Mouse (Mus musculus) myocyte (in vitro differentiated cells): Measurements from ENCODE around the gene Sdhb. TPM values are rescaled to one million over a fixed set of nuclear protein-coding genes. Genes with fewer than 3 reads are reported as not detected.

ENCODE experiments used
- H3K27me3 ChIP-seq: one replicate; pipeline ENCODE4 v1.6.1; 2011; ENCODE audit not compliant: control insufficient read depth, insufficient read depth, insufficient read length
- H3K36me3 ChIP-seq: one replicate; pipeline ENCODE4 v1.6.1; 2011; ENCODE audit not compliant: control insufficient read depth, insufficient read depth
- H3K4me2 ChIP-seq: one replicate; pipeline ENCODE4 v1.6.1; 2011; ENCODE audit warnings: low read depth, control low read depth
- H3K4me3 ChIP-seq: one replicate; pipeline ENCODE4 v1.5.1; 2011; ENCODE audit warnings: mild to moderate bottlenecking, control low read depth, moderate library complexity
- H3K79me2 ChIP-seq: one replicate; pipeline ENCODE4 v1.6.1; 2011; ENCODE audit not compliant: control insufficient read depth, insufficient read depth
- H3ac ChIP-seq: one replicate; pipeline ENCODE4 v1.6.1; 2011; ENCODE audit not compliant: control insufficient read depth, insufficient read length
- CEBPB ChIP-seq: IDR thresholded peaks from 2 replicates; pipeline ENCODE4 v1.6.1; 2011; ENCODE audit warnings: mild to moderate bottlenecking, moderate library complexity; ENCODE audit not compliant: poor library complexity, insufficient read depth, severe bottlenecking
- E2F4 ChIP-seq: IDR thresholded peaks from one replicate; pipeline ENCODE4 v1.6.1; 2011; ENCODE audit warnings: mild to moderate bottlenecking, control low read depth, moderate library complexity; ENCODE audit not compliant: insufficient read depth
- MAX ChIP-seq: IDR thresholded peaks from one replicate; pipeline ENCODE4 v1.6.1; 2011; ENCODE audit warnings: low read depth, mild to moderate bottlenecking, control low read depth
- MYOD1 ChIP-seq, 3 experiments: IDR thresholded peaks; one replicate each; pipeline ENCODE4 v1.6.1; 2011; ENCODE audit warnings: control low read depth in 2 of 3, low read depth in 2 of 3, mild to moderate bottlenecking in 2 of 3, moderate library complexity in 1 of 3; ENCODE audit not compliant: insufficient read length in 2 of 3, control insufficient read depth in 1 of 3
- MYOG ChIP-seq, 3 experiments: IDR thresholded peaks; one replicate each; pipeline ENCODE4 v1.6.1; 2011; ENCODE audit warnings: control low read depth in 2 of 3, low read depth in 2 of 3, mild to moderate bottlenecking in 2 of 3; ENCODE audit not compliant: insufficient read length in 2 of 3, control insufficient read depth in 1 of 3, insufficient read depth in 1 of 3
- POLR2A ChIP-seq: IDR thresholded peaks from one replicate; pipeline ENCODE4 v1.6.1; 2011; ENCODE audit warnings: low read depth, mild to moderate bottlenecking, control low read depth, moderate library complexity; ENCODE audit not compliant: insufficient read length
- POLR2AphosphoS2 ChIP-seq: IDR thresholded peaks from one replicate; pipeline ENCODE4 v1.6.1; 2011; ENCODE audit warnings: low read depth, control low read depth; ENCODE audit not compliant: insufficient read length
- REST ChIP-seq: IDR thresholded peaks from one replicate; pipeline ENCODE4 v1.6.1; 2011; ENCODE audit warnings: mild to moderate bottlenecking, control low read depth, moderate library complexity; ENCODE audit not compliant: insufficient read depth, insufficient read length
- SRF ChIP-seq: IDR thresholded peaks from one replicate; pipeline ENCODE4 v1.6.1; 2011; ENCODE audit warnings: low read depth; ENCODE audit not compliant: control insufficient read depth, insufficient read length
- TCF12 ChIP-seq: IDR thresholded peaks from one replicate; pipeline ENCODE4 v1.6.1; 2011; ENCODE audit warnings: mild to moderate bottlenecking, control low read depth; ENCODE audit not compliant: poor library complexity, insufficient read depth, severe bottlenecking
- TCF3 ChIP-seq: IDR thresholded peaks from one replicate; pipeline ENCODE4 v1.6.1; 2011; ENCODE audit warnings: low read depth, control low read depth; ENCODE audit not compliant: insufficient read length
- USF1 ChIP-seq: IDR thresholded peaks from one replicate; pipeline ENCODE4 v1.6.1; 2011; ENCODE audit warnings: low read depth, mild to moderate bottlenecking, control low read depth, moderate library complexity
- polyA plus RNA-seq: library from polyadenylated mRNA; unstranded; fragments of >200 nt; fragmentation: generic; extraction: Trizol; gene quantifications from one replicate; pipeline ENCODE4 v1.2.1, GENCODE M21; 2012; ENCODE audit warnings: missing spikeins

The Sdhb gene
- polyA plus RNA-seq, 1 experiment: 421 TPM

DNA sequence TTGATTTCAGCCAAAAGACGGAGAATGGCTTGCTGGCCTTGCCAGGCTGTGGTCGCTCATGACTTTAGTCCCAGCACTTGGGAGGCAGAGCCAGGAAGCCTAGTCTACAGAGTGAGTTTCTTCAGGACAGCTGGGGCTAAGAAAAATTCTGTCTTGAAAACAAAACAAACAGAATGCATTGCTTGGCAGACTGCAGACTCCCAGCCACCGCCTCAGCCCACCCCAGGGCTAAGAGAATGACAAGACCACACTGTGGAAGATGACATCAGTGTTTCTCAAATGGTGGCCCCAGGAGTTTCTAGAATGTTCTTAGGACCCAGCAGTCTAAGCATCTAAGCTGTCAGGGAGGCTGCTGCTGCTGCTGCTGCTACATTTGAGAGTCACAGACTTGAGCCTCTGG, 45.8 kb upstream of the Sdhb start:
- H3K4me3 ChIP-seq: no peak overlapping the region
- no peak overlapping the region for H3ac ChIP-seq
- H3K36me3 ChIP-seq: no peaks in the 10 kb centered on the region
- peaks cover 29% of the 10 kb centered on the region for H3K27me3 ChIP-seq
- no peak overlapping the region for H3K4me2 ChIP-seq
- no peak for TF ChIP-seq MAX
- H3K79me2 ChIP-seq: no peaks in the 10 kb centered on the region

- Histone ChIP-seq H3K4me2 (no peak overlapping the region), H3K36me3 (no peaks in the 10 kb centered on the region), H3ac (no peak overlapping the region), H3K4me3 (no peak overlapping the region), H3K79me2 (no peaks in the 10 kb centered on the region), H3K27me3 (peaks cover 35% of the 10 kb centered on the region)
- no peak for TF ChIP-seq TCF12
- no peak for TF ChIP-seq MYOG (IDR thresholded peaks at IDR 0.05; ENCODE audit: control insufficient read depth in 1 of 3, insufficient read depth in 1 of 3, insufficient read length in 2 of 3, low read depth in 2 of 3)
- TF ChIP-seq TCF3: no peak
These were observed 44.7 kb upstream of the Sdhb start for GRCm38 (mm10) chr4:140916296-140916695.

- Histone ChIP-seq H3K36me3 (no peaks in the 10 kb centered on the region), H3K4me2 (no peak overlapping the region), H3K79me2 (no peaks in the 10 kb centered on the region), H3K27me3 (peaks cover 37% of the 10 kb centered on the region), H3K4me3 (no peak overlapping the region), H3ac (no peak overlapping the region)
- TF ChIP-seq USF1 (no peak), POLR2AphosphoS2 (no peak), REST (no peak), MAX (no peak), POLR2A (no peak), MYOD1 (IDR thresholded peaks at IDR 0.05; ENCODE audit: control insufficient read depth in 1 of 3, insufficient read length in 2 of 3, low read depth in 2 of 3) (no peak), SRF (no peak), TCF3 (no peak), CEBPB (no peak), TCF12 (no peak)
These were observed 43.6 kb upstream of the Sdhb start for GRCm38 (mm10) chr4:140917451-140917850.

DNA sequence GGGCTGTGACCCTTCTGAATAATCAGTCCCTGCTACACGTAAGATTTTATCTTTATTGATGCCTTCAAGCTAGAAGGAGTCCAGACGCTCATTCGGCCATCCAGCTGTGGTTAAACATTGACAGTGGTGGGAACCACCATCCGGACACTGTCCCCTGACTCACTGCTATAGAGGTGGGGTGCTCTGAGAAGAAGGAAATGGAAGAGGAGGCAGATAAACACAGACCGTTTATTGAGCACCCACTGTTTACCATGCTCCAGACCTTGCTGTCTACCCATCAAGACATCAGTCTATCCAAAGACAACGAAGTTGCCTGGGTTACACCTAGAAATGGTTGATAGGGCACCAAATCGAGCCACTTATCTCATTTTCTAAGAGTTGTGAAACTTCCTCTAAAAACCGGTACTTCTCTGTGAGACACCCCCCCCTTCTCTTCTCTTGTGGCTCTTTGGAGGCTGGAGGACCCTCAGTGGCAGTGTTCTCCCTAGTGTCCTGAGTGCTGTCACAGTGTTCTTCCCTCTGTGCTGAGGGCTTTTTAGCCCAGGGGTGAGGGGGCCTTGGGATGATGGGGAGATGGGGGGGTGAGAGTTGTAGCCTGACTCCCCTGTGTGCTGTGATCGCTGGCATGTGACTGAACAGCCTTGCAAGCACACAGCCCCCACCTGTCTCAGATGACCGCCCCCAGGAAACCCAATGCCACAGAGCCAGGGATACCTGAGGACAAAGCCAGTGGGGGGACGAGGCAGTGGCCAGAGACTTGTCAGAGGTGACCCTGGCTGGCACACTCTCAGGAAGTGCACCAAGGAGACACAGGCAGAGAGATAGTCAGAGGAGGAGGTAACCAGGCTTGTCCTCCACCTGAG, 40.8 kb upstream of the Sdhb start:
- Histone ChIP-seq H3K4me3 (no peak overlapping the region), H3ac (no peak overlapping the region), H3K36me3 (no peaks in the 10 kb centered on the region), H3K27me3 (peaks cover 25% of the 10 kb centered on the region), H3K4me2 (no peak overlapping the region), H3K79me2 (no peaks in the 10 kb centered on the region)
- no peak for TF ChIP-seq MAX
- TF ChIP-seq REST: no peak
- TF ChIP-seq CEBPB: no peak
- no peak for TF ChIP-seq TCF12
- no peak for TF ChIP-seq TCF3
- no peak for TF ChIP-seq SRF
- no peak for TF ChIP-seq USF1
- no peak for TF ChIP-seq MYOG (IDR thresholded peaks at IDR 0.05; ENCODE audit: control insufficient read depth in 1 of 3, insufficient read depth in 1 of 3, insufficient read length in 2 of 3, low read depth in 2 of 3)
- TF ChIP-seq E2F4: no peak
- no peak for TF ChIP-seq POLR2A
- no peak for TF ChIP-seq MYOD1 (IDR thresholded peaks at IDR 0.05; ENCODE audit: control insufficient read depth in 1 of 3, insufficient read length in 2 of 3, low read depth in 2 of 3)
- no peak for TF ChIP-seq POLR2AphosphoS2

GRCm38 (mm10) chr4:140922508-140922907, 38.5 kb upstream of the Sdhb start:
- H3K27me3 ChIP-seq: peaks cover 22% of the 10 kb centered on the region
- no peak overlapping the region for H3K4me2 ChIP-seq
- no peak overlapping the region for H3ac ChIP-seq
- H3K36me3 ChIP-seq: no peaks in the 10 kb centered on the region
- no peaks in the 10 kb centered on the region for H3K79me2 ChIP-seq
- no peak overlapping the region for H3K4me3 ChIP-seq
- TF ChIP-seq TCF12 (no peak), REST (no peak), TCF3 (no peak), E2F4 (no peak), POLR2AphosphoS2 (no peak), POLR2A (no peak), USF1 (no peak), MYOD1 (IDR thresholded peaks at IDR 0.05; ENCODE audit: control insufficient read depth in 1 of 3, insufficient read length in 2 of 3, low read depth in 2 of 3) (peak in 1 of 3 experiments; percentile 74), MYOG (IDR thresholded peaks at IDR 0.05; ENCODE audit: control insufficient read depth in 1 of 3, insufficient read depth in 1 of 3, insufficient read length in 2 of 3, low read depth in 2 of 3) (peak in 1 of 3 experiments; percentile 61), MAX (no peak), SRF (no peak), CEBPB (no peak)
